Mouse (Mus musculus): ENCODE measurements around the gene Mark2.
A peak's percentile ranks its signal among the peaks of the same experiment; 100 is the strongest.

Mark2 gene

DNA sequence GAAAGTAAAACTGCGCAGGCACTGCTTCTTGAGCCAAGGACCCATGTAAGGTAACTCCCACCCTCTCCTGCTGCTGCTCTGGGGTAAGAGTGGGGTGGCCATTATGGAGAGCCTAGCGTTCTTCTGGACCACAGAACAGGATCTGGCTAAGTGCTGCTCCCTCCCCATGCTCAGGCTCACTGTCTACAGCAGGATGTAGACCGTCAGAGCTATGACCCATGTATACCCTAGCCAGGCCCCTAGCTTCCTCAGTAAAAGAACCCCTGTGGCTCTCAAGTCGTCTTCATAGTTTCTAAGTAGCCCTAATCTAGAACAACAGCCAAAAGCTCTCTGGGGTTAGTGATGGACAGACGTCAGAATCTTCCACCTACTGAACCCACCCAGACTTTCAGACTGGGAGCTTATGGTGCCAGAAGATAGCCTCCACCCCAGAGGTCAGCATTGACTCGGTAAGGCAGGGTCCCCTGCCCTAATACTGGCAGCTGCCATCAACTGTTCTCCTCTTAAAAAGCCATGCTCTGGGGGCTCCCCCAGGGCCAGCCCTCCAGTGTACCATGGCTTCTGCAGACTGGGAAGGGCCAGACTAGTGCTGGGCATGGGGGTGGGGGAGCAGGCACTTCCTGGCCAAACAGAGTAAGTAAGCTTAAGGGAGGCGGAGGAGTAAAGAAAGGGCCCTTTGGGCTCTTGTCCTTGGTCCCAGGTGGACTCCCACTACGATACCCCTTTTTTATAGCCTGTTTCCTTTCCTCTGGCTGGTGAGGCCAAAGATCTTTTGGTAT is 47.4 kb downstream of the Mark2 start:
- DNase-seq = no peak

DNA sequence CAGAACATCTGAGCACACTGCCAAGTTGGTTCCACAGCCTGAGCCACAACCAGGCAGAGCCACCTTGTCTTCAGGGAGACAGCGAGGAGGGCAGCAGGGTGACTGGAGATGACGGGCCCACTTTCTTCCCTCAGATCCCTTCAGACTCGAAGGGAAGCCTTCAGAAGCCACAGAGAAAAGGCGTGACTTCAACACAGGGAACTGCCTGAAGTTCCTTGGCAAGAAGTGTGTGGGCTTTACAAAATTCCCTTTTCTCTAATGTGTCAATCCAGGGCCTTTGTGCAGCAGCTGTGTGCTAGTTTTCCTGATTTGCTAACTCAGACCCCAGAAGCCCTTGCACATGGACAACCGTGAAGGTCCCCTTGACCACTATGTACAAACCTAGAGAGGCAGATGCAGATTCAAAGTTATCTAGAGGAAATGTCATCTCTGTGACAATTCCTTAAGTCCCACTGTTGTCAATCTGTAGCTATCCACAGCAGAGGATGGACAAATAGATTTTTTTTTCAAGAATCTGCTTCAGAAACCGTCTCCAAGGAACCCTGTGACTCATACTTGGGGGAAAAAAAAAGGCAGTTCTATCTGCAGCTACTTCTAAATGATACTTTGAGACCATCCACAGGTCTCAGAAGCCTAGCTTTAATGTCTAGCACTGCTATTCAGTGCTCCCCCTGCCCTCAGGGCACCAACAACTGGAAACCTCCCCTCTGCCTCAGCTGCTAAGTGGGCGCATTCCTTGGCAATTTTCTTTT is 49.5 kb downstream of the Mark2 start:
- no peak for DNase-seq

DNA sequence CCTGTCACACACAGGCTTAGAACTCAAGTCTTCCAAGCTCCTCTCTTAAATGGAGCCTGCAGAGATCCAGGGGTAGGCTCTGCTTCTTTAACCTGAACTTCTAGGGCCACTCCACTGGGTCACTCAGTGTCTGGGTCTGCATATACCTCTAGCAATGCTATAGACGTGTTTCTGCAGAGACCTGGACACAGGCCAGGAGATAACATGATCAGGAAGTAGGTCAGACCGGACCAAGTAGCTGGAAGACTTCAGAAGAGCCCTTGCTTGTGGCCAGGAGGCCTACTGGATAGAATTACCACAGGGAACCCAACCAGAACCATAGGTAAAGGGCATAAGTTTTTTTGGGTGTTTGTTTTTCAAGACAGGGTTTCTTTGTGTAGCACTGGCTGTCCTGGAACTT is 51.9 kb downstream of the Mark2 start:
- no peak for DNase-seq

DNA sequence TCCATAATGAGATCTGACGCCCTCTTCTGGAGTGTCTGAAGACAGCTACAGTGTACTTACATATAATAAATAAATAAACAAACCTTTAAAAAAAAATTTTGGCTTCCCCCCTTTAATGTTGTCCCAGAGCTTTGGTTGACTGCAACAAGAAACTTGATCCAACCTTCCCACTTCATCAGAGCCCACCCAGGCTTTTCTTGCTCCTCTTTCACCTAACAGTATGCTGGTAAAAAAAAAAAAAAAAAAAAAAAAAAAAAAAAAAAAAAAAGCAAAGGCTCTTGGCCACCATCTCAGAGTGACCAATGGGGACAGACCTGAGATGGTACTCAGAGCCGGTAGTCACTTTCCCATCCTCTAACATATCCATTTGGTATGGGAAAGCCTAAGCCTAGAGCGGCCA is 53.4 kb downstream of the Mark2 start:
- no peak for DNase-seq

DNA sequence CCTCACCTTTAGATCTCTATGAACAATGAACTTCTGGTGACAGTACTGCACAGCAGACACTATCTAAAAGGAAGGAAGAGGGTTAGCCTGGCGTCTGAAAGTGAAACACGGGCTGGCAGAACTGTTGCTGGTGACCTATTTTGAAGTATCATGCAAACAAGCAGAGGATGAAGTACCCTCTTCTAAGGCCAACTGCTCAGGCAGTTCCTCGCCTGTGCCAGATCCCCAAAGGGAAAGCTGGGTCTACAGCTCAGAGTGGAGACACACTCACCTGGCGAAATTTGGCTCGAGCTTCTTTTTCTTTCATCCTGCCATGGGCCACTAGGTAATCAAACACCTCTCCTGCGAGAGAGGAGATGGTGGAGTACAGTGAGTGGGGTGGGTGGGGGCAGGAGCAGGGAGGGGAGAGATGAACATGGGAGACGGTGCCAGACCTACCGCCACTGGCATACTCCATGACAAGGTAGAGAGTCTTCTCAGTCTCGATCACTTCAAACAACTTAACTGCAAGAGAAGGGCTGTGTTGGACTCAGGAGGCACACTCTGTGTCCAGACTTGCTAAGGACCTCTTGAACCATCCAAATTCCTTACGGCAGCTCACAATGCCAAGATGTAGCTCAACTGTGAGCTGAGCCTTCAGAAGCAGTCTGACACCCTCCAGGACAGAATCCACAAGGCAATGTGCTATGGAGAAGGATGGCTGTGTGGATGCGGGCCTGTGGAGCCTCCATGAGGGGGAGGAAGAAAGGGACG is 54.9 kb downstream of the Mark2 start:
- DNase-seq = no peak

DNA sequence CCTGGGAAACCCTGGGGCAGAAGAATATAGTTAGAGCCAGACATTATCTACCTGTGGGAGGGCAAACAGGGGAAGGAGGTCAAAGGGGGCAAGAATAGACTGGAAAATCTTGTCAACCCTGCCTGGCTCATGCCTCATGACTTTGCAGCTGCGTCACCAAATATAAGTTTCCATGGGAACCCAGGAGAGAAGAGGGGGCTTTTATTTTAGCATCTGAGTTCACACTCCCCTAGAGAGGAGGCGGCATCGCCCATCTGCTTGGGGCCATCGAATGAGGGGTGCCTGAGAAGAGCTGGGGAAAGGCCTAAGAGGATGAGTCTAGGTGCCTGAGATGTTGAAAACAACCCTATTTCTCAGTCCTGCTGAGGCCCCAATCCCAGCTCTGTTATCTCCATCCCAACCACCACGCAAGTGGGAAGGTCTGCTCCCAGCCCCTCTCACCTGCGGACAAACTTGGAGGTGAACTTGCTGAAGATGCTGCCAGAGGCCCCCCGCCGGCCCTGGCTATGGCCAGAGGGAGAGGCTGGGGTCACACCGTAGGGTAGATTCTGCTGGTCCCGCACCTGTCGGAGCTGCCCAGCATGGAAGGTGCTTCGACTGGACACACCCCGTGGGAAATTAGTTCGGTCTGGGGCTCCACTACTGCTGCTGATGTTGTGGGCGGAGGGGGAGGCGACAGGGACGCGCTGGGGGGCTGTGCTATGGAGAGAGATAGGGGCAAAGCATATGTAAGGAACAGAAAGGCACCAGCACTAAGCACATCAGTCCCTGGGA is 60.9 kb downstream of the Mark2 start:
- DNase-seq = no peak

DNA sequence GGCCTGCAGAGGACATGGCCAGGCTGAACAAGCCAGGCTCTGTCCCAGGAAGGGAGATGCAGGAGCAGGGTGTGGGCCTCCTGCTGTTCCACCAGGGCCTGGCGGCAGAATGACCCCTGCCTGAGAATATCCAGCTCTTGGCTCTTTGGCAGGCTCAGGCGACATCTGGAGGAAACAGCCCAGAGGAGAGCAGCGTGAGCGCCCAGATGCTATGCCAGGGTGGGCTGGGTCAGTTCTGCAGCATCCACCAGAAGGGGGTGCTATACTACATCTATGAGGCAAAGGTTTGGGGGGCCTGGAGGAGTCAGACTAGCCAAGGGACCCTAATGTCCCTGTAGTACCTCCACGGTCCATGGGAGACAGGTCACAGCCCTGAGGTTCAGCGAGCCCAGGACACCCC is 62.5 kb downstream of the Mark2 start:
- DNase-seq = no peak

DNA sequence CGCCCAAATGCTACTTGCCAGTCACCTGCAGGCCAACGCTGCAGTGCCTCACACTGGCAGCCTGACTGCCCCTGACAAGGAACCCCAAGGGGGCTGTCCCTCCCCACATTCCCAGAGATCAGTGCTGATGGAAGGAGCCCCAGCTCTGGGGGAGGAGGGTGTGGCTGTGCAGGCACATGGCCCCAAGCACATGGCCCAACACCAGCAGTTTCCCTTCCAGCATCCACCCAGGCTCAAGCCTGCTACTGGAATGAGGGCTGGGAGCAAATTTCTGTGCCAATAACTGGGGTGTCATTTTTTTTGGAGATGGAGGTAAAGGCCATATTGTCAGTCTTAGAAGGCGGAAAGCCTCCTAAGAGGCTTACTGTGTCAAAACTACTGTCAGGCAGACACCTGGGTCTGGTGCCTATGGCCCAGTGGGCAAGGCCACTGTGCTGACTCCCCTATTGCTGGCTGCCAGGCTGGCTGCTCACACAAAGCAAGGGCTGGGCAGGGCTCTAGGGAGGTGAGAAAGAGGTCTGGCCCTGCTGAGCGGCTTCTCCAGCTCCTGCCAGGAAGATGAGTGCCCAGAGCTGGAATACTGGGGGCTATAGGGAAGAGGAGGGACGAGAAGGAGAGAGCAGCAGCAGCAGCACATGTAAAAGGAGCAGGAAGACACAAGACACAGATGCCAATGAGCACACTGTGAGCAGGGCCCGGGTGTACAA is 63.3 kb downstream of the Mark2 start:
- no peak for DNase-seq

DNA sequence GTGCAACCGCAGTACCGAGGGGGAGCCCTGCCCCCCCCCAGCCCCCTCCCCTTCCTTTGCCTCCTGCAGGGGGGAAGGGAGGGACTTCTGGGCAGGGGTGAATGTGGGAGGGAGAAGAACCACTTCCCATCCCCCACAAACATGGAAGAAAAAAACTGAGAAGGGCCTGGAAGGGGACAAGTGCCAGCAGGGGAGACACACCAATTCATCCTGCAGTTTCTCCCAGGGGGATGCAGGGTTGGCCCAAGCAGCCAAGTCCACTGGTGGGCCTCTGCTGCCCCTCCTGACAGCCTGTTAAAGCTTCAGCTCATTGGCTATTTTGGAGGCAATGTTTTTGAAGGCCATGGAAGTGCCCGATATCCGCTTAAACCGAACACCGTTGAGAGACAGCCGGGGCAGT is 64.9 kb downstream of the Mark2 start:
- DNase-seq = no peak

DNA sequence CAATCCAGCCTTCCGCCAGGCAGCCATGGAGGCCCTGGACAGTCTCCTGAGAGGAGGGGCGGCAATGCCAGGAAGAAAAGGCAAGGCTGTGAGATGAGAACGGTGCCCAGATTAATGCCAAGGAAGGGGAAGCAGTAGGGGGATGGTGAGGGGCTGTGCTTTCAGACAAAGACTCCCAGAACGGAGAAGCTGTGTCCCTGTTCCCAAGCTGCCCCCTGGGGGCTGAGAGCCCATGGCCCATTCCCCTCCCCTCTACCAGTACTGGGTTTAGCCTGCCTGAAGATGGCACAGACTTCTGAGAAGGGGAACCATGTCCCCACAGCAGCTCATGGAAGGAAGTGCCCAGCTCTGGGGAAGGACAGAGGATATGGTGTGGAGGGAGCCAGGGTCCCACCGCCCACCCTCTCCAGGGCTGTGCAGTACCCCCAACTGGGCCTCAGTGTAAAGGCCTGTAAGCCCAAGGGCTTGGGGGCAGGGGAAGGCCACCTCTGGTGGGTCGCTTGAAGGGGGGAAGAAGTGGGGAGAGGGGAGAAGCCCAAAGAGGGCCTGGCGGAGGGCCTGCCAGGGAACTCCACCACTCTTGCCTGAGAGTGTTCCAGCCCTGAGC is 65.5 kb downstream of the Mark2 start:
- no peak for DNase-seq

DNA sequence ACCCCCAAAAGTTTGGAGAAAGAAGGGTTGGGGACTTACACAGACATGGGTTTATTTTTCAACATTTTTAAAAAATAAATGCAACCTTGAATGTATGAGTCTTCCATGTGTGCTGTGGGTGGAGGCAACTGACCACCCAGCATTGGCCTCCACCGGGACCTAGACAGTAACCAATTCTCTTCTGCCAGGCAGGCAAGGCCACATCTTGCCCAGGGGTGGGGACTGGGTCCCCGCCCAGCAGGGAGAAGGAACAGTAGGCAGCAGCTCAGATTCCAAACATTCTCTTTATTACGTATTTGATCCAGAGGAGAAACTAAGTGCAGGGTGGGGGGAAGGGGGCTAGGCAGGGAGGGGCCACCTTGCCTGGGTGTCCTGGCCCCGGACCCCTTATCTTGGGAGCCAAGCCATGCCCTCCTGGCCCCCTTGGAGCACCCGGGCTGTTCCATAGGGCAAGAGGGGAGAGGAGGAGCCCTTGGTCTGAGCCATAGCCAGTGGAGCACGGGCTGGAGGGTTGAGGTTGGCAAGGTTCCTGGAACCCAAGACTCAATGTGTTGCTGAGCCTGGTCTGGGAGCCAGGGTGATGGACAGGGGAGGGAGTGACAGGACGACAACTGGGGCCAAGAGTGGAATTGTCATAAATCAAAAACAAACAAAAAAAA is 66.4 kb downstream of the Mark2 start:
- DNase-seq = no peak

DNA sequence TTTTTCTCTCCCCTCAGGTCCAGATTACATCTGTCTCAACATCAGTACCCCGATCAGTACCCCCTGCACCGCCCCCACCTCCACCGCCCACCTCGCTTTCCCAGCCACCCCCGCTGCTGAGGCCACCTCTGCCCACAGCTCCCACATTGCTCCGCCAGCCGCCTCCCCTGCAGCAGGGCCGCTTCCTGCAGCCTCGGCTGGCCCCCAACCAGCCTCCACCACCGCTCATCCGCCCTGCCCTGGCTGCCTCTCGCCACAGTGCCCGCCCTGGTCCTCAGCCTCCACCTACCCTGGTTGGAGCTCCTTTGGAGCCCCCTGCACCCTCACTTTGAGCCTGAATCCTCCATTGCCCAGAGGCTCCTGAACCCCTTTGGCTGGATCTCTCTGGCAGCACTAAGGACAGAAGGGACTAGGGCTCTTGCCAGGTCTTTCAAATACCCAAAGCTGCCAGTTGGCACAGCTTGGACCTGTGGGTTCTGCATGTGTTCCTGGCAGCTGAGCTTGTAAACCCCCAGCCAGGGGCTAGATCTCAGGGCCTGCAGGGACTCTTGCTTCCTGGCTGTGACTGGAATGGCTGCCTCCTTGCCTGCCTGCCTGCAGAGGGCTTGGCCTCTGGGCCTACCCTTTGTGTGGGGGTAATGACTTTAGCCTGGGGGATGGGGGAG is 67.2 kb downstream of the Mark2 start:
- no peak for DNase-seq

DNA sequence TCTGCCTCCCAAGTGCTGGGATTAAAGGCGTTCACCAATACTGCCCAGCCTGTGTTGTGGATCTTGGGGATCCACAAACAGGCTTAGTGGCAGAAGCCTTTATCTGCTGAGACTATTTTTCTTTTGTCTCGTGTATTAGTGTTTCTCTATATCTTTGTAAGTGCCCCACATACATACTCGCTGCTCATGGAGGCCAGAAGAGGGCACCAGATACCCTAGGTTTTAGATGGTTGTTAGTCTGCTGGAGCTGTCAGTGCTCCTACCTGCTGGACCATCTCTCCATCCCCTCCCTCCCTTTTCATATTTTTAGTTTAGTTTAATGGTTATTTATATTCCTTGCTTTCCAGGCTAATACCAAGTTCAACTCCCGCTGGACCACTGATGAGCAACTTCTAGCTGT is 68.2 kb downstream of the Mark2 start:
- DNase-seq = no peak

DNA sequence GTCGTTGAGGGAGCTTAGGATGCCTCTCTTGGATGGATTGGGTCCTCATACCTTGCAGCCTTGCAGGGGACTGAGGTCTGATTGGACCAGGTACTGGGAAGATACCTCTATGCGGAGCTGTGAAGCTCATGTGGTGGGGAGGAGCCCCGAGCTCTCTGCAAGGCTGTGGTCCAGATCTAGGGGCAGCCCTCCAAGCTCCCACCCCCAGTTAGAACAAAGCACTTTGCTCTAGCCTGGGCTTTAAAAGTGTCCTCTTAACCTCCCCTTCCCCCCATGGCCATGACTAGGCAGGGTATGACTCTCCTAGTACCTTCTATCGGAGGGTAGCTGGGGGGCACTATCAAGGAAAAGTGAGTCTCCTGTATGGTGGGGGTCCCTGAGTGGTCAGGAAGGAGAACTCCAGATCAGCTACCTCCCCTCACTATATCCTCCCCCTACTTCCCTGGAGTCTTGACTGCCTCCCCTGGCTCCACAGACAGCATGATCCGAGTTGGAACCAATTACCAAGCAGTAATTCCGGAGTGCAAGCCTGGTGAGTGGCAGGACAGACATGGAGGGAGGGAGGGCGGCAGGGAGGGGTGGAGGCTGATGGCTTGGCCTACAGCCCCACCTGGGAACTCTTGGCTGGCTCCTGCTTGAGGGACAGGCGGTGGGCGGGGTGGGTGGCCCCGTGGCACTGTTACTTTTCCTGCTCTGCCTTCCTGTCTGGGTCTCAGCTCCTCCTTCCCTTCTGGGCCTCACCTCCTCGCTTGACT is 72.2 kb downstream of the Mark2 start:
- no peak for DNase-seq

DNA sequence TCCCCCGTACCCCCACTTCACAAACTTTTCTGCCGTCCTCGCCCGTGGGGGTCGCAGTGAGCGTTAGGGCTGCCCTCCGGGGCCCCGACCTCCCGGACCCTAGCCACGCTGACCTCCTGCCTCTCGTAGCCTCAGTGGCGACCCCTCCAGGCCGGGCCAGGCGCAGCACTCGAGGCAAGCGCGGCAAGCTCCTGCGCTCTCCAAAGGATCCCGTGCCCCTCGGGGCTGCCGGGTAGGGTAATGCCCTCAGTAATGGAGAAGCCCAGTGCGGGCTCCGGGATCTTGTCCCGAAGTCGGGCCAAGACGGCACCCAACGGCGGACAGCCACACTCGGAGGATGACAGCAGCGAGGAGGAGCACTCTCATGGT is 73.0 kb downstream of the Mark2 start:
- peak; percentile 75 to 77 for DNase-seq

DNA sequence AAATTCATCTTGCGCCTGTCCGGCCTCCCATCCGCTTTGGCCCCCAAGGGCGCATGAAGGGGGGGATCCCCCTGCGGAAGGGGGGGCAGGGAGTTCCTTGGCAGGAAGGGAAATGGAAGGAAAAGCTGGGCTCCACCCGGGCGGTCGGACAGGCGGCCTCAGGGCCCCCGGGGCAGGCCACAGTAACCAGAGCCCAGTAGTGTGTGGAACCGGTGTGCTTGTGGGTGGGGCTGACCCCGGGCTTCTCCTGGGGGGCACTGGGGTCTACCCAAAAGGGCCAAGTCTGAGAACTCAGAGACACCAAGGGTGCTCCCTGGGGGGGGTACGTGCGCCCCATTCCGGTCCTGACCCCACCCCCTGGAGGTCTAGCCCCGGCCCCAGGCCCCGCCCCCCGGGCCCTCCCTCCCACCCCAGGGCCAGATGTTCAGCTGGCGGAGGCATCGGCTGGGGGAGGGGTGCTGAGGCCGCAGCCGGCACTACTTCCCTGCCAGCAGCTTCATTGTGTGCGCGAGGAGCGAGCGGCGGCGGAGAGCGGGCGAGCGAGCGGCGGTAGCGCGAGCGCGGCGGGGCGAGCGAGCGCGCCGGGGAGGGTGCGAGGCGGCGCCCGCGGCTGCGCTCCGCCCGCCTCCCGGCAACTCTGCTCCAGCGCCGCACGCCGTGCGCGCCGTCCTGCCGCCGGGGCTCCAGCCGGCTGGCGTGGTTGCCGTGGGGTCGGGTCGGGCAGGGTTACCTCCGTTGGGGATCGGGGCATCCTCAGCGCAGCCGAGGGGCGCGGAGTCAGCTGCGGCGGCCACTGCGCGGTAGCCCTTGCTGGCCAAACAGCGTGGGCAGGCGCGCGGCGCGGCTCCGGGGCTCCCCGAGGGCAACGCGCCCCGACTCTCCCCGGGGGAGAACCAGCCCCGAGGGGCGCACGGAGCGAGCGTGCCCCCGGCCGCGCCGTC is 73.6 kb downstream of the Mark2 start:
- DNase-seq = peak; percentile 81 to 82

DNA sequence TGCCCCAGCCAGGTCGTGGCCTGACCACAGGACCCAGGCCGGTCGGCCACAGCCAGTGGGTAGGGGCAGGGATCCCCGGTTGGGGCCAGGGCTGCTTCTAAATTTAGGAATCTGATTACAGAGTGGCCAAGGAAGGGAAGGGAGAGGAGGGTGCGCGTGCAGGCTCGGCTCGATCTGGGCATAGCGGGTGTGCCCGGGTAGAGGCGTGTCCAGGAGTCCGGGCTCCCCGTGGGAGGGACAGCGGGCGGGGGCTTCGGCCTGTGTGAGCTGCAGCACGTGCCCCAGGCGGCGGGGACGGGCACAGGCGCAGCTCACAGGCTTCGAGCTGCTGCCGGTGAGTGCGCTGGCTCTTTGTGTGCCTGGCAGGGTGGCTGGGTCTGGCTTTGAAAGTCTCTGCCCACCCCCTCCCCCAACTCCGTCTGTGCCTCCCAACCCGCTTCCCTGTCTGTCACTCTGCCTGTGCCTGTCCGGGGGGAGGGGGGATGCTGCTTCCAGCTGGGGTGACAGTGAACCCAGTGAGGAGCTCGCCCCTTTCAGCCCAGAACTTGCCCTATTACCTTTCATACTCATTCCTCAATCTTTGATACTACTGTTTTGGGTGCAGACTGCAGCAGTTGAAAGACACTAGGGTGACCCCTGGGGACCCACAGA is 74.4 kb downstream of the Mark2 start, which contains the start of gene Rcor2:
Gene Rcor2, plus strand, starts transcription at position 235 of the 651 bp plus-strand sequence.
- DNase-seq = peak; percentile 48 to 53

DNA sequence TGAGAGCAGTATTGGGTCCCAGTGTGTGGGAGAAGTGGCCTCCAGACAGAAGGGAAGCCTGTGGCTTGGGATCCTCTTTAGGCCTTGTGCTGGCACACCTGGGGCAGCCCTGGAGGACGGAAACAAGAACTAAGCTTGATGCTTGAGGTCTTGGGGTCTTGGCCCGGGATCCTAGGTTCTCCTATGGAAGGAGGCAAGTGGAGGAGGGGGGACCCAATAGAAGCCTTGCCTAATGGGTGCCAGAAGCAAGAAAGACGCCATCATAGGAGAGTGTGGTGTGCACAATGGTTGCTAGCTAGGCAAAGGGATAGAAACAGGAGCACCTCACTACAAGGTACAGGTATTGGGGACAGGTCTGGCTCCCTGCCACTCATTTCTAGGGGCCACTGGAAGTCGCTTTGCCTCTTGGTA is 75.2 kb downstream of the Mark2 start:
- DNase-seq = no peak
